Mouse (Mus musculus) c-Kit-positive CD71-positive TER-119-negative erythroid progenitor cells, embryonic 14.5 days (primary cell): ENCODE measurements around the gene Il13.

Source experiments
- DNase-seq: peaks from one replicate; pipeline ENCODE4 v3.0.0-alpha.2; 2013; ENCODE audit warnings: low read depth

Il13 gene

GRCm38 (mm10) chr11:53632122-53632733, 2.3 kb downstream of the Il13 start:
- no peak for DNase-seq

- peak; percentile 93 for DNase-seq
Observed at GRCm38 (mm10) chr11:53627859-53628258, 6.6 kb downstream of the Il13 start.

GRCm38 (mm10) chr11:53626802-53627373, 7.6 kb downstream of the Il13 start:
- DNase-seq = peak; percentile 58

- no peak for DNase-seq
Observed at GRCm38 (mm10) chr11:53624124-53624523, 10.4 kb downstream of the Il13 start.

- no peak for DNase-seq
Observed at GRCm38 (mm10) chr11:53623573-53623972, 10.9 kb downstream of the Il13 start.

- DNase-seq = no peak
Observed at GRCm38 (mm10) chr11:53622440-53622806, 12.1 kb downstream of the Il13 start.

GRCm38 (mm10) chr11:53621582-53622439, 12.7 kb downstream of the Il13 start:
- DNase-seq = no peak

- DNase-seq = no peak
Observed at GRCm38 (mm10) chr11:53620094-53620493, 14.4 kb downstream of the Il13 start.

- no peak for DNase-seq
Observed at GRCm38 (mm10) chr11:53619428-53619827, 15.1 kb downstream of the Il13 start.

- no peak for DNase-seq
Observed at GRCm38 (mm10) chr11:53618619-53619198, 15.8 kb downstream of the Il13 start, which contains the start of gene Il4. Il4 (minus strand) TSS chr11:53618669.

GRCm38 (mm10) chr11:53617562-53618109, 16.9 kb downstream of the Il13 start:
- DNase-seq = no peak

GRCm38 (mm10) chr11:53616748-53617558, 17.5 kb downstream of the Il13 start:
- DNase-seq = no peak

GRCm38 (mm10) chr11:53615575-53615974, 18.9 kb downstream of the Il13 start:
- DNase-seq = no peak

- DNase-seq = no peak
Observed at GRCm38 (mm10) chr11:53615172-53615571, 19.3 kb downstream of the Il13 start.

GRCm38 (mm10) chr11:53609672-53610071, 24.8 kb downstream of the Il13 start:
- no peak for DNase-seq

- no peak for DNase-seq
Observed at GRCm38 (mm10) chr11:53609231-53609630, 25.3 kb downstream of the Il13 start.

GRCm38 (mm10) chr11:53605609-53606008, 28.9 kb downstream of the Il13 start:
- DNase-seq = no peak

GRCm38 (mm10) chr11:53604983-53605382, 29.5 kb downstream of the Il13 start:
- no peak for DNase-seq

GRCm38 (mm10) chr11:53591116-53591515, 43.4 kb downstream of the Il13 start:
- DNase-seq = no peak

- peak; percentile 82 for DNase-seq
Observed at GRCm38 (mm10) chr11:53590368-53590768, 44.1 kb downstream of the Il13 start.

GRCm38 (mm10) chr11:53588279-53588678, 46.2 kb downstream of the Il13 start:
- DNase-seq = no peak

- DNase-seq = no peak
Observed at GRCm38 (mm10) chr11:53585510-53585909, 49.0 kb downstream of the Il13 start.
